Mouse (Mus musculus) 416B (cell line): ENCODE measurements around the gene Inca1.
A peak's percentile ranks its signal among the peaks of the same experiment; 100 is the strongest.

ENCODE experiments used
- DNase-seq: peaks from one replicate; pipeline ENCODE4 v3.0.0; 2011; ENCODE audit warnings: low read depth

Inca1 gene

DNA sequence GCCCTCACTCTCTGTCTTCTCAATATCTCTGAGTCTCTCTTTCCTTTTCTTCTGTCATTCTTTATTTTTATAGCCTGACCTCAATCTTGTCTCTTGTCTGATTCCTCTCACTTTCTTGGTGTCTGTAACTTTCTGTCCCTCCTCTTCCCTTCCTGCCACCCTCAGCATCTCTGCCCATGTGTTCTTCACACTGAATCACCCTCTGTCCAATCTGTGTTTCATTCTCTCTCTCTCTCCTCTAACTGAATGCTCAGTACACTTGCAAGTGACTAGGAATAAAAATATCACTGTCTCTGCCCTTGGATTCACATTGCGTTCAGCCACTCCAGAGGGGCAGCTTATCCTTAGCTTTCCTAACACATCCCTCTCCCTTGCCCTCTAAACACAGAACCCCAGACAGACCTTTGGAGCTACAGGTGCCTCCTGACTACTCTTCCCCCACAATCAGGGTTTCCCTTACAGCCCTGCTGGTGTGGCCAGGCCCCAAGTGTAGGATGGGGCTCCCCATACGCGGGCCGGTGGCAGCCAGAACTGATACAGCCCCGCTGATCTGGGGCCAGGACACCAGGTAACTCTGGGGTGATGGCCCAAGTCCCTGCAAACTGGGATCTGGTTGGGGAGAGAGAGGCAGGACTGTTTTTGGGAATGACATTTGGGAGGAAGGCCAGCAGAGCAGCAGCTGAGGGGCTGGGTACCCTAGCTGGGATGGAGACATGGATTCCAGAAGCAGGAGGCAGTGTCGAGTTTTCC lies 2.2 kb upstream of the Inca1 start:
- no peak for DNase-seq

- no peak for DNase-seq
Observed at GRCm38 (mm10) chr11:70701221-70701955, 1.4 kb upstream of the Inca1 start.

GRCm38 (mm10) chr11:70700613-70701012 lies 658 bp upstream of the Inca1 start:
- DNase-seq: peak; percentile 24

DNA sequence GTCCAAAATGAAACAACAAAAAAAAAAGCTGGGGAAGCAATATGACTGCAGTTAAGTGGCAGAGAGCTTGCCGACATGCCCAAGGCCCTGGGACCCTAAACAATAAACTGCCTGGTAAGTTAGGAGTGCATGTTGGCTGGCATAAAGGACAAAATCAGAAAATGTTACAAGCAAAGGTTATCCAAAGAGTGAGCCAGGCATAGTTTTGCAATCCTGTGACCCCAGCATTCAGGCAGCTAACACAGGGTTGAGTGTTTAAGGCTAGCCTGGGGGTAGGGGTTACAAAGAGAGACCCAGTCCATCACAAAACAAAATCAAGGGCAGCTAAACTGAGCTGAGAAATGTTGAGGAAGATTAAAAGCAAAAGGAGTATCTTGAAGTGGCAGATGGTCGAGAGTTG lies 904 bp downstream of the Inca1 start:
- no peak for DNase-seq

DNA sequence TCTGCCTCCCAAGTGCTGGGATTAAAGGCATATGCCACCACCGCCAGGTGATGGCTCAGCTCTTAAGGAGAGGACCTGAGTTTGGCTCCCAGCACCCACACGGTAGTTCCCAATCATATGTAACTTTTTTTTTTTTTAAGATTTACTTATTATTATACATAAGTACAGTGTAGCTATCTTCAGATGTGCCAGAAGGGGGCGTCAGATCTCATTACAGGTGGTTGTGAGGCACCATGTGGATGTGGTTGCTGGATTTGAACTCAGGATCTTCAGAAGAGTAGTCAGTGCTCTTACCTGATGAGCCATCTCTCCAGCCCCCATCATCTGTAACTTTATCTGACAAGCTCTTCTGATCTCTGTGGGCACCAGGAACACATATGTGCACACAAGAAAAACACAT lies 2.6 kb downstream of the Inca1 start:
- DNase-seq: peak; percentile 49

DNA sequence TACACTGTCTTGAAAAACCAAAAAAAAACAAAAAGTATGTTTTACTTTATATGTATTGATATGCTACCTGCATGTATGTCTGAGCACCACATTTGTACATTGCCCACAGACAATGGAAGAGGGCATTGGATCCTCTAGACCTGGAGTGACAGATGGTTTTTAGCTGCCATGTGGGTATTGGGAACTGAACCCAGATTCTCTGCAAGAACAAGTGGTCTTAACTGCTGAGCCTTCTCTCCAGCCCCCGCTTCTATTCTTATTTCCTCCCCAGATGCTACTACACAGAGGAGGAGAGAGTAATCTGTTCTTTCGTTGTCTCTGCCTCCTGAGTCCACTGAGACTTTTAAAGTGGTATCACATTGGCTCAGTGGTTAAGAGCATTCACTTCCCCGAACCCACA lies 6.5 kb downstream of the Inca1 start:
- DNase-seq: no peak

DNA sequence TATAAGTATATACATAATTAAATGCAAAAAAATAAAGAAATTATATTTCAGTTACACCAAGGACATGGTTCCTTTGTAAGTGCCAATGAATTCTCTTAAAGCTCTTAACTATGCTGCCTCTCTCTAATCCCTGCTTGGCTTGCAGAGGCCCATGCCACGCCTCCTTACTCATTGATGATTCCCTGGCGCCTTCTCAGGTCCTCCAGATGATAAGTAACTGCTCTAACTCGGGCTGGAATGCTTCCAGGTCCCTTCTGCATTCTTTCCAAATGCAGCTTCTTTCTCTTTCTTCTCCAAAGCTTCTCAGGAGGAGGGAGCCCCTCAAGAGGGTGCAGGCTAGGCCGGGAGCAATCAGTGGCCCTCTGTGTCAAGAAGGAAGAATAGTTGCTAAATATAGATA lies 10.4 kb downstream of the Inca1 start:
- DNase-seq: no peak

DNA sequence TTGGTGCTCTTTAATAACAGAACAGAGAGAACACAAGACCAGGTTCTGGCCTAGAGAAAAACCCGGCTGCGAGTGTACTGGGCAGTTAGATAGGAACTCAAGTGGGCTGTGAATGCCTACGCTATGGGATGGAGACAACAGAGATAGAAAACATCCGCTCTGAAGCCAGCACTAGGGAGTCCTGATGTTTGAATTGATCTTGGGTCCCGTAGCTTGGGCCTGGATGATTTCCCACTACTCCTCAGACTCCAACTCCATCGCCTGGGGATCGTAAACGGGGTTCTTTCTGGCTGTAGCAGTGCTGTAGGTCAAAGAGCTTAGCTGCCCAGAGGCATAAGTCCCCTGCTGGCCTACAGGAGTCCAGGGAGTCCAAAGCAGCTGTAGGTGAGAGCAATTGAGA lies 11.6 kb downstream of the Inca1 start:
- no peak for DNase-seq

DNA sequence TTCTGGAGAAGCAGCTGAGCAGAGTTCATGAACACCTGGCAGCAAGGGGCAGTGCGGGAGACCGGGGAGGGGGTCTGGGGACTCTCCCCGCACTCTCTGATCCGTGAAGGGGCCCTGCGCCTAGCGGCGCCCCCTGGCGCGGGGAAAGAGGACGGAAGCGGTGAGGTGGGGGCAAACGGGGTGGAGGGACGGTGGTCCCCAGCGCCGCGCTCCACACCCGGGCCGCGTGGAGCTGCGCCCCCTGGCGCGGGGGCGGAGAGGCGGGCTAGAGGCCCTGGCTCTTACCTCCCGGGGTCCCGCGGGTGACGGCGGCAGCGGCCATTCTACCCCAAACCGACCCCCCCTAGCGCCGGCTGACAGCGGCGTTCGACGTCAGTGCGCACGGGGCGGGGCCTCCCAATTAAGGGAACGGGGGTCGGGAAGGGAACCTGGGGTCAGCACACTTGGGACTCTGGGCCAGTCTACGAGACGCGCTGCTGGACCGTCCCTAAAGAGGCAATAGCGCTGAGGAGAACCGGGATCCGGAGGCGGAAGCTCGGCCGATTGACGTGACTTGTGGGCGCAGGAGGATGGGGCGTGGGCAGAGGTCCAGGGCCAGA lies 12.3 kb downstream of the Inca1 start, which contains the start of gene Camta2:
Camta2 (minus strand) TSS at position 505 of the 599 bp plus-strand sequence.
- peak; percentile 82 for DNase-seq

- DNase-seq: peak; percentile 30
Observed at GRCm38 (mm10) chr11:70686901-70687566, 12.9 kb downstream of the Inca1 start.

GRCm38 (mm10) chr11:70683640-70684039 lies 16.3 kb downstream of the Inca1 start:
- no peak for DNase-seq

DNA sequence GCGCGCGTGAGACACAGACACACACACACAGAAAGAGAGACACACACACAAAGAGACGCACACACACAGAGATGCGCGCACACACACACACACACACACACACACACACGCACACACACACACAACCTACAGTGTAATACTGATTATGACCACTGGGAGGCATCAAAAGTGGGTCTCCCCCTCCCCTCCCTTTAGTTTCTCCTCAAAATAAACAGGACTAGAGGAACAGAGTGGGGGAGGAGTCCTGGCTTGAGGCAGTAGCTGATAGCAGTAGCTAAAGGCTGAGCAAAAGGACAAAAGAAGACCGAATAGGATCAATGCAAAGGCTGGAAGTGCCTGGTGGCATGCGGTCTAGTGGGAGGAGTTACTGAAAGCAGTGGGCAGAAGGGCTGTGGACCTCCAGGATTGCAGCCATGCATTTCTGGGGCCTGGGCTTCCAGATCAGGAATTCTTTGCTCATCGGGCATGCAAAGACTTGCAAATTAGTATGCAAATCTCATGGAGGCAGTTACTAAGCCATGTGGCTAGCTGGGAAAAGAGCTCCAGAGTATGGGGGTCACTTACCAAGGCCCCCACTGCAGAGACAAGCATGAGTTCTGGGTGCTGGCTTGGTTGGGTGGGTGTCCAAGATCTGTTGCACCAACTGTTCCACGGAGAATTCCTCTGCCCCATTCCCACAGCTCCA lies 17.9 kb downstream of the Inca1 start:
- peak; percentile 58 for DNase-seq

- DNase-seq: no peak
Observed at GRCm38 (mm10) chr11:70681170-70681569, 18.8 kb downstream of the Inca1 start.

- DNase-seq: peak; percentile 84
Observed at GRCm38 (mm10) chr11:70679894-70680293, 20.1 kb downstream of the Inca1 start.

GRCm38 (mm10) chr11:70679361-70679760 lies 20.6 kb downstream of the Inca1 start:
- no peak for DNase-seq

DNA sequence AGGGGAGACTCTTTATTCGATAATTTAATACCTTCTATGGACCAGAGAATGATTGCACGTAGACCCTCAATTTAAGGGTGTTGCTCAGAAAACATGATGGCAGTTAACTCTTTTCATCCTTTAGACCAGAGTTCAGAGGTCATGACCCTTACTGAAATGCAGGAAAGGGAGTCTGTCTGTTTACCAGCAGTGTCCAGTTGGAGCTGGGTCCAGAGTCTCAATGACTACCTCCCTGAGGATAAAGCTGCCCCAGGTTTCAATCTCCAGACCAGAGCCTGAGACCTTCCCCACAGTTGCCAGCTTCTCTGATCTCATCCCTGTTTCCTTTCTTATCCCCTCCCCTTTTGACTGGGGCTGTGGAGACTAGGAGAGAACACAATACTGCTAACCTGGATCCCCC lies 21.4 kb downstream of the Inca1 start:
- no peak for DNase-seq

GRCm38 (mm10) chr11:70678092-70678491 lies 21.9 kb downstream of the Inca1 start:
- no peak for DNase-seq

GRCm38 (mm10) chr11:70674501-70674900 lies 25.5 kb downstream of the Inca1 start:
- DNase-seq: no peak

DNA sequence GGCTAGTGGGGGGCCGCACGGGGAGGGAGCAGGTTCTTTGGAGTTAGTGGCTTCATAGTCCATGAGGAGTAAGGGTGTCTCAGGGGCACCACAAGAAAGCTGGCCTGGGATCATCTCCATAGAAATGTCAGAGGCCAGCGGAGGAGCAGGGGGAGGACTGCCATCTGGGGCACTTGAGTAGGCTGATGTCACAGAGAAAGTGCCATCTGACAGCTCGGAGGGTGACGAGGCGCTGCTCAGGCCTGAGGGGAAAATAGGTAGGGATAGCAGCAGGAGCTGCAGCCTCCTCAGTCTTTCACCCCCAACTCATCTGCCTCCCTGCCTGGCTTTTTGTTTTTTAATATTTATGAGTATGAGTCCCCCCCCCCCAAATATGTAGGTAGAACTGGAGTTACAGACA lies 25.9 kb downstream of the Inca1 start:
- no peak for DNase-seq

- no peak for DNase-seq
Observed at GRCm38 (mm10) chr11:70671333-70672047, 28.5 kb downstream of the Inca1 start.

- DNase-seq: no peak
Observed at GRCm38 (mm10) chr11:70670483-70670882, 29.5 kb downstream of the Inca1 start.
